Mouse (Mus musculus): Measurements from ENCODE around the gene Cib2.
"Not testable (repeated sequence)": the region's sequence is repeated elsewhere in the genome, so short reads cannot be mapped to it uniquely, and the experiment has no call there.

GRCm38 (mm10) chr9:54593652-54594051 lies 33.6 kb upstream of the Cib2 start:
- not testable (repeated sequence) for TF ChIP-seq CTCF (IDR thresholded peaks at IDR 0.05; ENCODE audit: borderline replicate concordance, control insufficient read depth, extremely low read depth, insufficient read depth, low read length, poor library complexity); POLR2A (IDR thresholded peaks at IDR 0.05; ENCODE audit: control insufficient read depth, extremely low read depth, insufficient read depth, low read length, poor library complexity)

All from thymus, adult 2 months (tissue).